ENCODE assay signal across 8 mouse cellular contexts in the genomic region with DNA sequence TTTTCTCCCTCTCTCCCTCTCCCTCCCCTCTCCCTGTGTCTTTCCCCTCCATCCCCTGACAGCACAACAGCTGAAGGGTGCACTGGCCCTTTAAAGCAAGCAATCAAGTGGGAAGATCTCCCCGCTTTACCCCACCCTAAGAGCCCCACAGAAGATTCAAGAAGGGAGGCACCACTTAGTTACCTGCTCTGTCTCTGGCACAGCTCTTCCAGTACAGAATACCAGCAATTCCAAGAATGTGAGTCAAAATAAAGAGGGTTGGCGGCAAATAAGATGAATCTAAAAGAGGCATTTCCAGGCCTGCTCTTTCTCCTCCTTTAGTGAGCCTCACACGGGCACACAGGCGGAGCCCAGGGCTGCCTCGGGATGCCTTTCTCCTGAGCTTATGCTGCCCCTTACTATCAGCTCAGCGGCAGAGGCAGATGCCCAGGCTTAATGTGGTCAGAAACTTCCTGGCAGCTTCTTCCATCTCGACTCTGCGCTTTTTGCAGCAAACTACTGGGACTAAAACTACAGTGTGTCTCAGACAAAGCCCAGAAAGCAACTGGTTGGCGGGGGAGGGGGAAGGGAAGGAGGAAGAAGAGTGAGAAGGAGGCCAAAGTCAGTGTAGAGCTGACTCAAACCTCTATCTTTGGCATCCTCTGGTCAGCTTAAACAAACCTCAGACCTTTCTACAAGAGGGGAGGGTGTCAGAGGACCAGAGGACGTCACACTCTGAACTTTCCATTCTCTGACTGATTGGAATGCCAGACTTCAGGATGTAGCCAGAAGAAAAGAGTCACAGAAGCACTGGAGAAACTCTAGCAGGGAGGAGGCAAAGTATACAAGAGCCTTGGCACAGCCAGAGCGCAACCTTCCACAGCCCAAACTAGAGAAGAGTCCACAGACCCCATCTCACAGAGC.
DNase-seq lines count a peak whose midpoint lies in the region; ATAC-seq lines count a peak whose summit lies in the region.

No protein-coding gene starts in this region.

- peak overlapping the region; percentile 34 for H3K4me2 ChIP-seq in forebrain, embryonic 16.5 days (ENCODE audit: low read length)
- peak overlapping the region; percentile 42 for H3K4me2 ChIP-seq in hindbrain, embryonic 12.5 days (replicated peaks)
- peak overlapping the region; percentile 21 for H3K4me2 ChIP-seq in midbrain, embryonic 16.5 days (ENCODE audit: low read length)

- no peaks in the 10 kb centered on the region for H3K9me3 ChIP-seq in forebrain, embryonic 16.5 days (ENCODE audit: control insufficient read depth, low read length)
- no peaks in the 10 kb centered on the region for H3K9me3 ChIP-seq in hindbrain, embryonic 12.5 days (replicated peaks)
- no peaks in the 10 kb centered on the region for H3K9me3 ChIP-seq in midbrain, embryonic 16.5 days (replicated peaks; ENCODE audit: control insufficient read depth, low read length, poor library complexity, severe bottlenecking)

- peak overlapping the region; percentile 22; the same call in 1 of the 2 replicates for H3K9ac ChIP-seq in forebrain, embryonic 16.5 days (replicated peaks; ENCODE audit: low read depth, low read length)
- H3K9ac ChIP-seq in hindbrain, embryonic 12.5 days = peak overlapping the region; percentile 35; the same call in 1 of the 2 replicates
- H3K9ac ChIP-seq in midbrain, embryonic 16.5 days (ENCODE audit: low read depth, low read length) = 0 out of 2 replicates have a peak overlapping the region, but pooled peaks have one; percentile 30

- WGBS in forebrain, embryonic 16.5 days = 9% methylated on average over 11 of the region's 11 CpGs
- WGBS in hindbrain, embryonic 12.5 days = 8% methylated on average over 11 of the region's 11 CpGs
- WGBS in midbrain, embryonic 16.5 days = 9% methylated on average over 11 of the region's 11 CpGs

- DNase-seq in CD4-positive helper T cell, adult 2 months (ENCODE audit: low read depth, low spot score) = peak; percentile 59
- DNase-seq in R1 (ENCODE audit: low read depth, low spot score) (peak; percentile 62), liver (peak; percentile 46)
- peak; percentile 79 for DNase-seq in thymus, postnatal 14 days
- no peak for DNase-seq in ovary, postnatal 10 days (ENCODE audit: low spot score)

- ATAC-seq in forebrain, embryonic 16.5 days = peak; percentile 72
- peak; percentile 68; the same call in 1 of the 2 replicates for ATAC-seq in hindbrain, embryonic 12.5 days (ENCODE audit: low FRiP score)
- peak; percentile 50; the same call in 1 of the 2 replicates for ATAC-seq in midbrain, embryonic 16.5 days

- no peaks in the 10 kb centered on the region for H3K36me3 ChIP-seq in forebrain, embryonic 16.5 days (ENCODE audit: control insufficient read depth, insufficient read depth)
- no peaks in the 10 kb centered on the region for H3K36me3 ChIP-seq in hindbrain, embryonic 12.5 days
- no peaks in the 10 kb centered on the region for H3K36me3 ChIP-seq in midbrain, embryonic 16.5 days (ENCODE audit: control insufficient read depth, insufficient read depth, low read length)

- no peaks in the 10 kb centered on the region for H3K27me3 ChIP-seq in forebrain, embryonic 16.5 days (replicated peaks; ENCODE audit: control insufficient read depth, insufficient read depth, low read length)
- H3K27me3 ChIP-seq in hindbrain, embryonic 12.5 days = no peaks in the 10 kb centered on the region
- H3K27me3 ChIP-seq in midbrain, embryonic 16.5 days (ENCODE audit: control insufficient read depth, insufficient read depth, low read depth, low read length) = no peaks in the 10 kb centered on the region

- H3K4me3 ChIP-seq in forebrain, embryonic 16.5 days (replicated peaks; ENCODE audit: low read length) = peak overlapping the region; percentile 9; the same call in 1 of the 2 replicates
- 0 out of 2 replicates have a peak overlapping the region, but pooled peaks have one; percentile 8 for H3K4me3 ChIP-seq in hindbrain, embryonic 12.5 days
- H3K4me3 ChIP-seq in midbrain, embryonic 16.5 days (ENCODE audit: low read depth, low read length) = no peak overlapping the region

- peaks cover 26% of the 10 kb centered on the region for H3K4me1 ChIP-seq in forebrain, embryonic 16.5 days (replicated peaks; ENCODE audit: control insufficient read depth, insufficient read depth, low read length)
- H3K4me1 ChIP-seq in hindbrain, embryonic 12.5 days = peaks cover 28% of the 10 kb centered on the region
- peaks cover 24% of the 10 kb centered on the region for H3K4me1 ChIP-seq in midbrain, embryonic 16.5 days (ENCODE audit: control insufficient read depth, insufficient read depth, low read length)

- H3K27ac ChIP-seq in forebrain, embryonic 16.5 days (ENCODE audit: low read length) = peak overlapping the region; percentile 64
- peak overlapping the region; percentile 80 for H3K27ac ChIP-seq in hindbrain, embryonic 12.5 days
- peak overlapping the region; percentile 14 for H3K27ac ChIP-seq in midbrain, embryonic 16.5 days (ENCODE audit: low read length)

Comparison
In these comparisons a context has a peak if more than half of its experiments do, and no peak if none do; other contexts are left out.
1. H3K27ac ChIP-seq: peak in every context shown above with its lines; median percentile 80 in hindbrain, embryonic 12.5 days; 64 in forebrain, embryonic 16.5 days; 14 in midbrain, embryonic 16.5 days.